Mouse (Mus musculus) kidney, postnatal 14 days (tissue): ENCODE measurements at regions not wholly inside any gene's neighbourhood (a gene's known extent, or its start where the extent isn't known, plus 50 kb on each side); places are given as distances from the start of the nearest gene placed in this dataset.
A peak's percentile ranks its signal among the peaks of the same experiment; 100 is the strongest.
"Not testable (repeated sequence)": the region's sequence is repeated elsewhere in the genome, so short reads cannot be mapped to it uniquely, and the experiment has no call there.

Experiments
- DNase-seq: peaks from one replicate; pipeline ENCODE4 v3.0.0; 2022; ENCODE audit warnings: mixed read lengths

DNA sequence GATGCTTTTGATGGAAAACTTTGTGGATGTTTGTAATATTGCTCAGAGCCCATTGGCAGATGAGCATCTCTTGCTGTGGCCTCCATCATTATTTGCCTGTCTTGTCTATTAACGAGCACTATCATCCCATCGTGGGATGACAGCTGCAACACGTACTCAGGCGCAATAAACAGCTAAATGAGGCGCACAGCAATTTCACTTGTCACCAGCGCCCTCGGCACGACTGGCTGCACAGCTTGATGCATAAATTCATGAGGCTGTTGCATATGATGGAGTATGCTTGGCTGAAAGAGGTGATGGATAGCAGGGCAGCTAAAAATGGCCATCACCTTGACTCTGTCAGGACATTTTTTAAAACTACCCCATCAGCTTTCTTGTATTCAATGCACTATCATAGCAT is 853.1 kb upstream of the Pou3f2 start:
- no peak for DNase-seq

DNA sequence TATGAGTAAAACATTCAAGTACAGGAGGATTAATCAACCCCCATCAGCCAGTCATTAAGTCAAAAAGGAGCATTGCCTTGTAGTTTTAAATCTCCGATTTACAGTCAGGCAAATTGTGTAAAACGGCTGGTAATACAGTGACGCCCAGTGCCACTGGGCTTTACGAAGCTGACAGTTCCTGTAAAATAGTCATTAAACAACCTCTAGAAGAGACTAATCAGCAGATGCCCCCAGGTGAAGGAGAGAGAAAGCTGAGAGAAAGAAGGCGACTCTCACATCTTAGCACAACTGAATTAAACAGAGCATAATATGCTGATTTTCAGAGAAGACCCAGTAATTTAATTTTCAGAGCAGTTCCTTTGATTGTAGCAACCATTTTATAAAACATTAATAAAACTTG is 850.3 kb upstream of the Pou3f2 start:
- no peak for DNase-seq

DNA sequence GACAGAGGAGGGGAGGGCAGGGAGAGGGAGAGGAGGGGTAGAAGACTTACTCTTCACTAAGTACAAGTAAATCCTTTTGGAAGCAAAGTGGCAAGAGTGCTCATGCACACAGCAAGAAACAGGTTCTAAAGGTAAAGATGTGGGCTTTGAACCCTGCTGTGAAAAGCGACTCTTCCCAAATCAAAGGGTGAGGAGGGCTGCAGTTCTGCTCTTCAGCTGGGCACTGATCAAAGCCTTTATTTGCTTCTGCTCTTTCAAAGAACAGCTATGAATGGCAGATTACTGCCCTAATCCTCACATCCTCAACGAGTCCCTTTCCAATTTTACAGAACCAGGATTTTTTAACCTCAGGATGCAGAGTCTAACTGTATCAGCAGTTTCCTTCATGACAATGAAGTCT is 812.5 kb upstream of the Pou3f2 start:
- no peak for DNase-seq

DNA sequence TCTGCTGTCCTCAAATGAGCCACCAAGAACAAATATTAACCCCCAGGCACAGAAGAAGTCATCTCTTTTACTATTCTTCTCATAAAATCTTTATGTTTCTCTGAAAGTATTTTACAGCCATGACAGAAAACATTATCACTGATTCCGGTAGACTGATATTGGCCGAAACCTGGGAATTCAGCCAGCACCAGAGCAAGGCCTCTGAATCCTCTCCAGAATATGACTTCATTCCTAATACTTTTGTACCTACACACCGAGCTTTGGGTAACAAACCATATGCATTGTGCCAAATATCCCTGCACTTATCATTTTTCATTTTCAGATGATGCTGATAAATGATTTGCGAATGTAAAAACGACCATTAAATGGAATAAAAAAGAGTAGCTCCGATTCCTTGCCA is 791.9 kb upstream of the Pou3f2 start:
- DNase-seq = no peak

DNA sequence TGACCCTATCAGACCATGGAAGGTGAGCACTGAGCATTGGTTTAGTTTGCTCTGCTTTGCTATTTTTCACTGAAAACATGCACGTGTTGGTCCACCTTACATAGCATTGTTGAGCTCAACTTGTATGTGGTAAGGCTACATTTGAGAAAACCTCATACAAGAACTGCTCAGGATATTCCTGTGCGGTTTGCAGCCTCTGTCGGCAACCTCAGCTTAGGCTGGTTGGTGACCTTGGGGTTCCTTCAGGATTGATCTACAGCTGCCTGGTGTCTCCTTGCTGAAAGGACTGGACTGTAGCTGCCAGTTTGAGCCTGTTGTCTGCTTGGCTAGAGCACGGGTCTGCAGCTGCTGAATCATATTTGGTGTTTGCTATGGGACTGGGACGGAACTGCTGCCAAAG is 787.0 kb upstream of the Pou3f2 start:
- DNase-seq = no peak

DNA sequence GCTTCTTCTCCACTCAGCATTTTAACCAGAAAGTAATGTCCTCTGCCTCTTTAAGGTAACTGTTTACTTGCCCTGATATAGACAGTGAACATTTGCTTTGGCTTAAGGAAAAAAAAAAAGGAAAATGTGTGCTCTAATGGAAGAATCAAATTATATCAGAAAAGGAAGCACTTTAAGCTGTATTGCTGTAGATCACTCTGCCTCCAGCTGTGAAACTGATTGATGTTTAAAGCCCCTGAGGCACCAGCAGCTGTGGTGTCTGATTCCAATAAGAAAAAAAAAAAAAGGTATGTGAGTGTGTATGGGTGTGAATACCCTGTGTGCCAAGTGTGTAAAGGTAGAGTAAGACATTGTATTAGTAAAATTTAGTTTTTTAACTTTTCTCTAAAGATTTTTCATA is 783.8 kb upstream of the Pou3f2 start:
- no peak for DNase-seq

DNA sequence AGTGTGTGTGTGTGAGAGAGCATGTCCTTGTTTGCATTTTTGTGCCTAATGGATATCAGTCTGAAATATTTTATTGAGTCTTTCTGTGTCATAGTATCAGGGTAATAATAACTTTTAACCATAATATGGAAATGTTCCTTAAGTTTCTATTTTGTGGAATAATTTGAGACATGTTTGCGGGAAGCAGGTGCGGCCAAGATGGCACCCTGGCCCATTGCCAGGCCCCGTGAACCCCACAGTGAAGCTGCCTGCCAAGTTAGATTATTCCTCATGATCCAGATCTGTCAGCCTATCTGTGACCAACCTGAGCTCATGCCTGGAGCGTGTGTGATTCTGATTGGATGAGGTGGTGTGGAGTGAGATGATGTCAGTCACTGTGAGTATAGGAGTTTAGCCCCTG is 772.2 kb upstream of the Pou3f2 start:
- DNase-seq = no peak

DNA sequence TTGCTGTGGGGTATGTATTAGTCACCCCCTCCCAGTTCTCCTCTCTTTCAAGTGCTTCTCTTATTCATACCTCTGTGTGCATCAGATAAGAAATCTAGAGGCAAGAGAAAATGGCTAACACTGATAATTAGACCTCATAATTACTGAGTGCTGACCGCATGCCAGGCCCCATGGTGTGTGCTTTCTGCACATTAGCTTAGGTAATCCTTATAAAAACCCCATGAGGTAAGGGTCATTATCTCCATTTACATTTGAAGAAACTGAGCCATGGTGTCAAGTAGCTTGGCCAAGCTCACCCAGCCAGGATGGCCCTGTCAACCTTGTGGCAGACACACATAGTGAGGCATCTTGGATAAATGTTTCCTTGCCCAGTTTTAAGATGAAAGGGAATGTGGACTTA is 746.8 kb upstream of the Pou3f2 start:
- no peak for DNase-seq

DNA sequence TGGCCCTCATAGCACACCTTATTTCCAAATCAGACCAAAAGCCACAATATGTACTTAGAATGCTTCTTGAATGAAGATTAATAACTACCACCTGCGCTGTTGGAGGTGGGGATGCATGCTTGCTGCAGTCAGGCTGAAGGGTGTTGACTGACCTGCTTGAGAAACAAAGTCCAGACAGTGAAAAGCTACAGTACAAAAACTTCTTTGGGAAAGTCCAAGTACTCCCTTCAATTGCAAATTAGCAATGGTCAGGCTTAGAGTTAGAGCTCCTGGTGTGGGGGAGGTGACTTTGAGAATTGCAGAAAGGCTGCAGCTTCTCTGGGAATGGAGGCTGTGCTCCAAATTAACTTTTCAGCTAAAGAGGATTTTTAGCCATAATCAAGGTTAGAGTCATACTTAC is 706.6 kb upstream of the Pou3f2 start:
- not testable (repeated sequence) for DNase-seq

DNA sequence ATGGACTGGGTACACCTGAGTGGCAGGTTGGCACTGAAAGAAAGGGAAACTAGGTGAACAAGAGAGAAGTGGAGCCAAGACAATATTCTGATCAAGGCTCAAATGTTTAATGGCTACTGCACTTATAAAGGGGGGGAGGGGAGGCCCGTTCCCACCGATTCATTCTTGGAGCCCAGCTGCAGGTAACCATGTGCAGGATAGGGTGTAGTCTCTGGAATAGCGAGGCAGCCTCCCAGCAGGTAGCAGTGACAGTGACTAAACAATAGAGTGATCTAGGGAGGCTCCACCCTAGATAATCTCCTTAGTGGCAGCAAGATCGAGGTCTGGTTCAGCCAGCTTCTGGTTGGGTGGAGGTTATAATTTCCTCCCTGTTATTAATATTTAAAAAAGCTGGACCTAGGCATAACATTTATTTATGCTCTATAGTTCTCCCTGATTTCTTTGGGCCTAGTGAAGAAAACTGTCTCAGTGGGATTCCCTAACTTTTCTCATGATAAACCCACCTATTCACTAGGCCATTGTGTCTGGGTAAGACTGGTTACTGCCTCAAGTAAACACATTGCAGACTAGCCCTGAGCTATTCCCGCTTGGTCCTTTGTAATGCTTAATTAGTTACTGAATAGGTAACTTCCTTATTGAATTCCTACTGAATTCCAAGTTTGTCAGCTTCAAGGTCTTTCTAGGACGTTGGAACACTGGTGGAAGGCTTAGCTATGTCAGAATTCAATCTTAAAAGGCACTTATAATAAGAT is 705.4 kb upstream of the Pou3f2 start:
- no peak for DNase-seq

DNA sequence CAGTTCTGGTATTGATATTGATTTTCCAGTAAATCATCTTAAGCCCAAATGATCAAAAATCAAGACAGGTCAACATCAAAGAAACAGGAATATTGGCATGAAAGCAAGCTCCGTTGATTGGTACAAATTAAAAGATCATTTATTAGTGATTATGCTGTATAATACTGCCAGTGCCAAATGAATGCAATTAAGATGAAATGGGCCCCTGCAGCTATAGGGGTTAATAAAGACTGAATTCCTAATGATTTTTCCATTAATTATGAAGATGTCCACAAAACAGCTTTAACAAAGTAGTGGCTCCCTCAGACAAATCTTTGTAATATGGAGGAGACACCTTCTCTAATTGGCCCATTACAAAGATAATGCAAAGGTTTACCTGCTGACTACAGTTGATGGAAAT is 685.6 kb upstream of the Pou3f2 start:
- DNase-seq = no peak

DNA sequence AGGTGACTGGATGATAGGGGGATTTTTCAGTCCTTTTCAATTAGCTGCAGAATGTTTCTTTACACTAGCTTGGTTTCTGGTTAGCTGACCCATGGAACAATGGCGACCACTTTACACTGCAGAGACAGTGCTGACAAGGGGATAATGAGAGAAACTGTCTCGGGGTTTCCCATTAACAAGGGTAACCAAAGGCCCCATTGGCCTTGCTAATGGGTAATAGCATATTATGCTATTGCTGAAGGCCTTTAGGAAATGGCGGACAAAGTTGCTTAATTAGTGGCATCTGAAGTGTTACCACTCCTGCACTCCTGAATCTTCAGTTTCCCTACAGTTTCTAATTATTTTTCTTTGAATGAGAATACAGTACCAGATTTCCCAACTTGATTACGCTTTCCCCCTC is 685.2 kb upstream of the Pou3f2 start:
- DNase-seq = no peak

DNA sequence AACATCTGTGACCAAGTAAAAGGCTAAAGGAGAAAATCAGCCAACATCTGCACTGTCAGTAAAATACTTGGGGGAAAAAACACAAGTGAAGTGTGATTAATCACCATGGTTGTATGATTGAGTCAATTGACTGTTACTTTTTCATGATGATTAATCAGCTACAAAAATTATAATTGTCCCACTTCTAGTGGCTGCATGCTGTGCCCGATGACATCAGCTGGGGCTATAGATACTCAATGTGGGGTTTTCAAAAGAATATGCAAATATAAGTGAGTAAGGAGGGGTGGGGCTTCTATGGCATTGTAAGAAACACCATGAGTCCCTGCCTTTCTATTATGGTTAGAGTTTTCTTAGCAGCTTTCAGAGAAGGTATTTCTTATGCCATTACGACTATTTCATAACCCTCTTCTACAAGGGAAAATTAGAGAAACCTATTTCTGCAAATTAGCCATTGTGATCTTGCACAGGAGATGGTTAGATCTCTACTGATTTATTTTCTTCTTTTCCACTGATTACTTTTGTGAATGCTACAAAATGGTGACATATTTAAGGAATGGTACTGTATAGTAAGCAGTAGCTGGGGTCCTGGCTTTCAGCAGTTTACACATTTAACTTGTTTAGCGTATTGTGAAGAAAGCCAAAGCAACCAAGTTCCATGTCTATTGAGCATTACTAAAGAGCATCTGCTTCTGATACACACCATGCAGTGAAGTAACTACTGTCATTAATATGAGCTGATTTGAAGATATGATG is 660.1 kb upstream of the Pou3f2 start:
- DNase-seq = no peak

DNA sequence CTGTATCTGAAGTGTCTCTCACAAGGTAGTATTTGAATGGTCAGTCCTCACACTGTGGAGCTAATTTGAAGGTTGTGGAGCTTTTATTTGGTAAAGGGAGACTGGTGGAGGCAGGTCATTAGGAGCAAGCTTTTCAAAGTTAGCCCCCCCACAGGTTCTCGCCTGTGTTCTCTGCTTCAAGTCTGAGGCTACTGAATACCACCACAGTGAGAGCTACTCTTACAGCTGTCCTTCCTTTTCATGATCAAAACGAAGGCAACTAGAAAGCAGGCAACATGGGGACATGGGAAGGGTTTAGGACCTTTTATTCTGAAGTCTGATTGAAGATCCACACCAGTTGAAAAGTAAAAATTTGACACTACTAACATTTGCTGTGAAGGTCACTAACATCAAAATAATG is 645.2 kb upstream of the Pou3f2 start:
- DNase-seq = no peak

DNA sequence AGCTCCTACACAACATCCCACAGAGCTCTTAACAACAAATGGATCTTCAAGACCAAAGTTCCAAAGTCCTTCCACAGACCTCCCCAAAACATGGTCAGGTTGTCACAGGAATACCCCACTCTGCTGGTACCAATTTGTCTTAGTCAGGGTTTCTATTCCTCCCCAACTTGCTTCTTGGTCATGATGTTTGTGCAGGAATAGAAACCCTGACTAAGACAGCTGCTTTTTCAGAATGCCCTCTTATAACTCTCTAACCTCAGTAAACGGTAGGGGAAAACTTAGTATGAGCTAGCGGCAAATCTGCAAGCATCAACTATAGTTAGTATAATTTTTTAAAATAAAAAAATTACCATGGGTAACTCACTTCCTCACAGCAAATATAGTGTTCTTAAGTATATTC is 613.3 kb upstream of the Pou3f2 start:
- DNase-seq = not testable (repeated sequence)

DNA sequence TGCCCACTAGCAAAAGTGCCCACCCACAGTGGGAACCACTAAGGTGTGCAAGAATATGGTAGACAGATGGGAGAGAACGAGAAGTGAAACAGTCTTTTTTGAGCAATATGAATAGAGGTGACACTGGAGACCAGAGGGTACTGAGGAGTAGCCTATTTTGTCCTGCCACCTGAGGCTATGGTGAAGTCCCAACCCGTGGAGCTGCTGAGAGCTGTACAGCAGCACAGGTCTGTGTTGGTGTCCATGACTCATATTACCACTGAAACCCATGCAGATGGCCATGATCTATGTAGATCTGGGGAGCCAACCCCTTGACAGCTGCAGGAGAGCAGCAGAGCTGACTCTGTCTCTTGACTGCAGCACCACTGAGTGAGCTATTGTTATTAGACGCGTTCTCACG is 591.4 kb upstream of the Pou3f2 start:
- DNase-seq = no peak

DNA sequence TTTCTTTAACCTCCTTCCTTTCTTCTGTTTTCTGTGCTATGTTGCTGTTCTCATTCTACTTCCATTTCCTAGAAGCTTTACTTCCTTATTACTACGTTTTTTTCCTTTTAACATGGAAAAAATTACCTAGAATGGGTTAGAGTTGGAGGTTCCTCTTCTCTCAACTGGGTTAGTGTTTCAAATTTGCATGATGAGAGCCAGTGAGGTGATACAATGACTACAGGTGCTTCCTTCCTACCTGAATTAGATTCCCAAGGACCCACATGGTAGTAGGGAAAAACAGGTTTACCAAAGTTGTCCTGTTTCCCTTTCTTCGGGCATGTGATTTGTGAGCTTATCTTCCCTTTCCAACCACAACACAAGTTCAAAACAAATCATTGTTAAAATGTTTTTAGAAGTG is 589.4 kb upstream of the Pou3f2 start:
- DNase-seq = no peak

DNA sequence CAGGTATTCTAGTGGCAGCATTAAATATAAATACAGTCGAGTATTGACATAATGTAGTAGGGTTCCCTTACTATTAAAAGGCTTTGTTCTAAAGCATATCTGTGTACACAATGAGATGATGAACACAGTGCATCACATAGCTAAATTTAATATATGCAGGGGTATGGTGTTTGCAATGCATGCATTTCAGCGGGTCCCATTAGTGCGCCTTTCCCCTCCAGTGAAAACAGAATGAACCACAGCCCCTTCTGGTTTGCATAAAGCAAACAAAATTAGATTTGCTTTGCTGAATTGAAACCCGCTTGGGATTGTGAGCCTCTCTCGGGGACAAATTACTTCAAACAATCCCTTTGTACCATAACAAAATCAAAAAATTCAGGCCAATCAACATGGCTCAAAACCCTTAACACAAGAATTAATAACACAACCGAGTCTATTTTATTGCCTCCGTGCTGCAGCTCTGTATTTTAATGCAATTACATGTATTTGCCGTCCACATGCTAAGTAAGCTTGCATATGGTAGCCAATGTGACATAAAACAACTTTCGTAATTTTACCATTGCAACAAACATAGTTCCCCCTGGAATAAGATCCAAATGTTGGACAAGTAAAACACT is 562.6 kb upstream of the Pou3f2 start:
- no peak for DNase-seq

DNA sequence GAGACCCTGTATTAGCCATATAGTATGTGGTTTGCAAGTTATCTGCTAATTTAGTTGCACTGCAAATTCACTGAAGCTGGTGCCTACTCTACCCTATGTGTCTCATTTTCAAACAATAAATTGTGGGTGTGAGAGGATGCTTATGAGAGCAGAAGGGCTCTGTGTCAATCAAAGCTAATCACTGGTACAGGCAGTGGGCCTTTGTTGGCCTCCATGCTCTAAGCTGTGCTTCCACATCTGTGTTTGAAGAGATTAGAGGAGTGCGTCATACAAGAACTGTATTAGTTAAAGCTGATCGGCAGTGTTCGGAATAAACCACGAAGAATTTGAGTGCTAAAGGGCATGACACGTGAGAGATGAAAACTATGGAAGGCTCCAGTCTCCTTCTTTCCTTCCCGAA is 549.6 kb upstream of the Pou3f2 start:
- no peak for DNase-seq

DNA sequence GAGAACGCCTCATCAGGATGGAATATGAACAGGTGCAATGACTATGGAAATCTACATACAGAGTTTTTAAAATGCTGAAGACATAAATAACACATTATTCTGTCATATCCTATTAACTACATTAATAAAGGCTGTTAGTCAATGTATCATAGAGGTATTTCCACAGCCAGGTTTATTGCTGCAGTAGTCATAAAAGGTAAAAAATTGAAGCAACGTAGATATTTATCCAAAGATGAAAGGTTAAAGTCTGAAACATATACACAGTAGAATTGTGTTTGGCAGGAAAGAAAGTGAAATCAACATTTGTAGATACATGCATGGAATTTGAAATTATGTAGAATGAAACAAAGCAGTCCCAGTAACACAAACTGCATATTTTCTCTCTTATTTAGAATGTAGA is 543.1 kb upstream of the Pou3f2 start:
- no peak for DNase-seq

DNA sequence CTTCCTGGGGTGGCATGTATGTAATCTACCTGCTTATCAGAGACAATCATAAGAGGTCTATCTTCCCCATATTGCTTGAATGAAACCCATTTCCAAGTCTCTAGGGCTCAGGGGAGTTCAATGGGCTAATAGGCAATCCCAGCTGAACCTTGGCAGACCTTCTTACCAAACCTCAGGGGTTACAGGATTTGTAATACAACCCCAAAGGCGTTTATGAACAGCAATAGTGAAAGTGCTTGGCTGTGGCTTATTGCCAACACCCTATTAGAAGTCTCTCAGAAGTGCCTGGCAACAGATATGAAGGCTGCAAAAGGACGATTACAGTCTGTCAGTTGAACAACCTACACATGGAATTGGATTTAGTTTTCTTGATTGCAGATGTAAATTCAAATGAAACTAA is 534.0 kb upstream of the Pou3f2 start:
- DNase-seq = no peak

DNA sequence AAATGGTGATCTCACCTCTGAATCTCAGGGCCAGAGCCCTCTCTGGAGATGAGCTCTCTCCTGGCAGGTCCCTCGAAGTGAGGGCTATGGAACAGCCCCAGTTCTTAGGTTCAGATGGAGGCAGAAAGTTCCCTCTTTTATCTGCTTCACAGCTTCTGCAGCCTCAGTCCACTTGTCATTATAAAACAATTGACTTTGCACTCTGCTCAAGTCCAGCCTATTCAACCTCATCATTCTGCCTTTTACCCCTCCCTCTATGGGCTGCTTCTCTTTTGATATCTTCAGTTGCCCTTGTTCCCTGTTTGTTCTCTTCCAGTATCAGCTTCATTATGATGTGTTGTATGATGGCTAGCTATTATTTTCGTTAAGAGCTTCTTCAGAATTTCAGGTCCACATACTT is 522.2 kb upstream of the Pou3f2 start:
- no peak for DNase-seq

DNA sequence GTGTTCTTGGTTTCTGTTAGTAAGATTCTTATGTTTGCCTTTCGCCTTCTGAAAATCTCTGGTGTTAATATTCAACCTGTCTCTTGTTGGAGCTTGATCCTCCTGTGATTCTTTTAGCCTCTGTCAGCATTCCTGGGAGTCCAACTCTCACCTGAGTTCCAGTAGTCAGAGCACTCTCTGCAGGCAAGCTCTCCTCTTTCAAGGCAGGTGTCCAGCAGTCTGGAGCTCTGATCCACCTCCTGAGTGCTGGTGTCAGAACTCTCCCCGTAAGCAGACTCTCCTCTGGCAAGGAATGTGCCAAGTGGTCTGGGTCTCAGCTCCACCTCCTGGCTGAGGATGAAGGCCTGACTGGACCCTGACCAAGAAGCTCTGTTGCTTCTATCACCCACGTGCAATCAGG is 521.0 kb upstream of the Pou3f2 start:
- DNase-seq = peak; percentile 2

DNA sequence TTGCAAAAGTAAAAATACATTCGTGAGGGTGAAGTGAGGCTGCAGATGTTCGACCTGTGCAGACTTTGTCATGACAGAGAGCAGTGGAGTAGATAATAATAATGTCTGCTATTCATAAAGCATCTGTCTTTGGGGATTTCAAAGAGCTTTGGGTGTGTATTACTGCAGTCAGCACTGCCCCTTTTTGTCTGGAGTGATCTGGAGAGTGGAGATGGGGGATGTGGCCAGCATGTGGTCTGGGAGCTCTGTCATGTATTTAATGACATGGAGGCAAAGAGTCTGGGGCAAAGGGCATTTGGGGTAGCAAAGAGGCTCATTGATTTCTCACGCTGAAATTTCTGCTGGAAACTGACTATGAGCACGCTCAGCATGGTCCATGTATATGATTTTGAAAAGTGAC is 510.8 kb upstream of the Pou3f2 start:
- no peak for DNase-seq
